Mouse (Mus musculus) heart, postnatal 10 days (tissue): ENCODE measurements at regions not wholly inside any gene's neighbourhood (a gene's known extent, or its start where the extent isn't known, plus 50 kb on each side); places are given as distances from the start of the nearest gene placed in this dataset.

ENCODE experiments used
- DNase-seq, 2 experiments: peaks; one replicate each; pipeline ENCODE4 v3.0.0; 2021
- intact Hi-C: fragments of 180-260 bp; cut with DNase I; formaldehyde crosslinking; loops from one replicate; pipeline ENCODE4 v1.15.1; 2025

DNA sequence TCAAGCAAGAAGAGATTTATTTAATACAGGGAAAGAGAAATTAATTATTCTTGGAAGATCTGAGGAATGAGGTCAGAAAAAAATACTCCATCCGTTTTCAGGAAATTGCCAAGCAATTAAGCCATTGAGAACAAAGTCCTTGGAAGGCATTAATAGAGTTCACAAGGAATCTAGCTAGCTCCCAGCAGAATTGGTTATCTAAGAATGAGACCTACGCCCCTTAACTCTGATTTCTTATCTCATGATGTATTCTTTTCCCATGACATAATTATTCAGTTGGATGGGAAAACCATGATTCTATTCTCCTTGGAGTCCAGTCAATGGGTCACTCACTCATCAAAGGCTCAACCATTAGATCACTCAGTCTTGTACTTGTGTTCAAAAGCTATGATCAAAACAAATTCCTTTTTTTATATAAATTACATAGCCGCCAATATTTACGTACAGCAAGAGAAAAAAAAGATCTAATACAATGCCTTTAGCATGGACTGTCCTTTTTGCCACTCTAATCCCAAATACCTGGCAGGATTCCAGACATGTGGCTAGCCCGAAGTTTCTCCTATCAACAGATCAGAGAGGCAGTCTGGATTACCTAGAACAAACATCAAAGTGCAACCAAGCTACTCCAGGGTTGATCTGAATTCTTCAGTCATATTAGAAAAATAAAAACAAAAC, 213.3 kb downstream of the Galc start:
- intact Hi-C loops, result no loop called here
- no peak for DNase-seq

DNA sequence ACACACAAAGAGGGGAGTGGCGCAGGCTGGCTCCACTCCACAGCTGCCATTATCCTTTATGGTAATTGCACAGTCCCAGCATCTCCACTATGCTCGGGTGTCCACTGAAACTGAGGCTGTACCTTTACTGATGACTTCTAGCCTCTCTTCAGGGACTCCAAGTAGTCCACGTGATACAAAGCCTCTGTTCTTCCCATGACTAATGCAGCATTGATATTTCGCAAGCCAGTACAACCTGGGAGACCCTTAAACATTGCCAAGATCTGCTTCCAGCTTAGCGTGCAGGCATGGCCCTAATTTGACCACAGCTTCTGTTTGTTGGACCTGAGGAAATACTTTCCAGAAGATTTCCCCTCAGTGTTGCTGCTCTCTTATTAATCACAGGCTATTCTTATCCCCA, 215.8 kb downstream of the Galc start:
- DNase-seq, result no peak
- intact Hi-C loops, result no loop called here

DNA sequence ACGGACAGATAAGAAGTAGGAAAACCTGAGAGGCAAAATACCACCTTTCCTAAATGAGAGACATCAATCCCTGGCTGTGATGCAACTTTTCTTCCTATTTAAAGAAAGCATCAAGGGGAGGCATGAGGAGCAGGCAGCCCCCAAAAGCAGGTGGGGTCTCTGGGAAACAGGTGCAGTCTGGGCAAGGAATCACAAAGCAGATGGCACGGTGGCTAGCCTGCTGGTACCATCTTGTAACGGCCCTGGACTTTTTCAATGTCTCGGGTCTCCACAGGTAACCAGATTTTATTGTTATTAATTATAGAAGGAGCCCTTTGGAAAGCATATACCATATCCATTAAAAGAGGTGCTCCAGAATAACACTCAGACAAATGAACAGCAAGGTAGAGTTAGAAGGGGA, 219.6 kb downstream of the Galc start:
- intact Hi-C loops, result no loop called here
- no peak for DNase-seq

DNA sequence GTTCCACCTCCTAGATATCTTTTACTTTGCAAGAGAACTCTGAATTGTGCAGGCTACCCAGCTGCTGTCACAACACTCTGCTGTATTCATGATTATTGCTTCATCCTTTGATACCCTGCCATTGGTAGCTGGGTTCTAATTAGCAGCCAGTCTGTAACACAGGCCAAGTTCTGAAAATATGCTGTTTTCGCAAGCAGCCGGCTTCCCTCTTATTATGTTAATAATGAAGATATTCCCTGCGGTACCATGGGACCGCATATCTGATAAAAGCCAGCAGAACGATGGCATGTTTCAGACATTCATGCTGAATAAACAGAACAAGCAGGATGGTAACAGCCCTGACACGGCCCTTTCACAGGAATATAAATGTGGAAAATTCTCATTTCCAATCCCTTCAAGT, 235.6 kb downstream of the Galc start:
- intact Hi-C loops, result no loop called here
- no peak for DNase-seq

GRCm38 (mm10) chr12:98014607-98015278, 244.5 kb downstream of the Galc start:
- intact Hi-C loops, result no loop called here
- no peak for DNase-seq

DNA sequence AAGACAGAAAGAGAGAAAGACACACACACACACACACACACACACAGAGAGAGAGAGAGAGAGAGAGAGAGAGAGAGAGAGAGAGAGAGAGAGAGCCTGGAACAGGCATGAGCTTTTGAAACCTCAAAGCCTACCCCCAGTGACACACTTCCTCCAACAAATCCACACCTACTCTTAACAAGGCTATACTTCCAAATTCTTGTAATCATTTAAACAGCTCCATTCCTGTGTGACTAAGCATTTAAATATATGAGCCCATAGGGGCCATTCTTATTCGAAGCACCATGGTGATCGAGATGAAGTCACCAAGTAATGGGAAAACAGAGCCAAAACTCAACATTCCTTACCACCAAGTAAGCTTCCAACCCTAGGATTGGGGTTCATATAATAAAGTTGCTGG, 250.1 kb downstream of the Galc start:
- intact Hi-C loops, result no loop called here
- no peak for DNase-seq

DNA sequence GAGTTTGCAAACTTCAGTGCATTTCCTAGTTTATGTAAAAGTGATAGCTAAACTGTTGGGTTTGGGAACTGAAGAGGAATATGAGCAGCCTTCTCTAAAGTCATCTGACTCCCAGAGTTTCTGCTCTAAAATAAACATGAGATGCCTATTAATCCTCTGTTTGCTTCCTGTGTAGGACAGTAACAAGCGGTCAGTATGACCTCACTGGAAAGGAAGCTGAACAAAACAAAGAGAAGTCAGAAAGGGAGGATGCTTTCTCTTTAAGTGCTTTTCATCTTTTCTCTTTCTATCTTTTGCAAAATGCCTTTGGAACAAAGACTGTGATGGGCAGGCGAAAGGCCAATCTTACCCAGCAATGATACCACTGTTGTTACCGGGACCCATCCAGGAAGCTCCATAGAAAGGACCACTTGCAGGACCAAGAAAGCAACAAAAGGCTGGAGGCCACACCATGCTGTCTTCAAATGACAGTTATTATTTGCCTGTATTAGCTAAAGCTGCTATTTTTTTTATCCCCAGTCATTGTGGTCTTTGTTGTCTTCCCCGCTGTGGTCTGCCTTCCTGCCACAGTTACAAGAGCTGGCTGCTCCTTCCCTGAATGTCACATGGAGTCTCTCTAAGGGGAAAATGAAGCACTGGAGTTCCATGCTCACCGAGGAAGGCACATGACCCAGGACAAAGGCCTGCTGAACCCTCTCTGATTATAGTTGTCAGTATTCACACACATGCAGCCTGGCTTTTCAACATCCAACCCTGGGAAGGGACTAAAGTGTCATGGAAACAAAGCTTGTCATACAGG, 253.4 kb downstream of the Galc start:
- intact Hi-C loops, result no loop called here
- peak in 1 of 2 experiments; percentile 3 for DNase-seq

- intact Hi-C loops, result no loop called here
- no peak for DNase-seq
Measured at GRCm38 (mm10) chr12:98002217-98002616, 257.0 kb downstream of the Galc start.

DNA sequence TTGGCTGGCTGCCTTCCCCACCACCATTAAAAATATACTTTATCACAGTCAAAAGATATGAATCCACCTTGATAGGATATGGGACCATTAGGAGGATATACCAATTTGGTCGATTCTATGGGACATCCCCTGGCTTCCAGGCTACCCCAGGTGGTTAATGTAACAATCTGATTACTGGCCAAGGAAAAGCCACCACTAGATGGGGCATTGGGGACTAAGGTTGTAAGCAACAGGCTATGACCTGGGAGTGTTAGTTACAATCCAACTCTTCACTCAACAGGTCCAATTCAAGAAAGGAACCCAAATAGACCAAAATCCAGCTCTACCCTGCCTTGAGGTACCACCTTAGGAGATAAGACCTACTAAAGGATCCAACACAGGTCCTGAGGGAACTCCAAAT, 264.4 kb downstream of the Galc start:
- no peak for DNase-seq
- intact Hi-C loops, result loop anchor here (2.0 kb wide), 1 partner anchor 186 kb away; no protein-coding TSS in a partner anchor

DNA sequence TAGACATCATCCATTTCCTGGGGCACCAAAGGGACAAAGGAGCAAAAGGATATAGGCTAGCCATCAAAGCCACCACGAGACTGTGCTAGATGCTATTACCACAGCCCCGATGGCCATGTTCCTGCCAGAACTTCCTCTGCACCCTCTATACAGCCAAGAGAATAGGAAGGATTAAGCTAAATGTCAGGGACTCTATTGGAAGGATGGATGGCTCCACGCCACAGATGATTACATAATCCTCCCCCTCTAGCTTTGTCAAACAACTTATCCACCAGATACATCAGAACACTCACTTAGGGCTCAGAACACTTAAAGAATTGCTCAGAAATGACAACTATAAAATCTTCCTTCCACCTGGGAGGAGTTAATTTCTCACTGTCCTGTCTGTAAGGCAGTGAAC, 265.3 kb downstream of the Galc start:
- no peak for DNase-seq
- intact Hi-C loops, result loop anchor here (2.0 kb wide), 1 partner anchor 187 kb away; no protein-coding TSS in a partner anchor

DNA sequence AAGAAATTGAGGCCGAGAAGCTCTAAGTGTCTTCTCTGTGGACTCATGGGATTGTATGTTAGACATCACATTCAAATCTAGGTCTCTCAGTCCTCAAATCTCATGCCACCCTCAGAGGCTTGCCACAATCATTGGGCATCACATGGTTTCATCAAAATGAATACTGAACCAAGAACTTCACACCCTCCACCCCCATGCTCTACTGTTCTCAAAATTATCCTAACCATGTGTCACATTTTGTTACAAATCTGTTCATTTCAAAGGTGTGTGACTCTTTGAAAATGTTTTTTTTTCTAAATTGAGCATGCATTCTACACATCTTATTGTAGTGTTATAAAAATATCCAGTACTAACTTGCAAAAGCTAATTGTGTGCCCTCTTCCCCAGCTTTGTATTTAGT, 275.9 kb downstream of the Galc start:
- DNase-seq, result no peak
- intact Hi-C loops, result no loop called here

DNA sequence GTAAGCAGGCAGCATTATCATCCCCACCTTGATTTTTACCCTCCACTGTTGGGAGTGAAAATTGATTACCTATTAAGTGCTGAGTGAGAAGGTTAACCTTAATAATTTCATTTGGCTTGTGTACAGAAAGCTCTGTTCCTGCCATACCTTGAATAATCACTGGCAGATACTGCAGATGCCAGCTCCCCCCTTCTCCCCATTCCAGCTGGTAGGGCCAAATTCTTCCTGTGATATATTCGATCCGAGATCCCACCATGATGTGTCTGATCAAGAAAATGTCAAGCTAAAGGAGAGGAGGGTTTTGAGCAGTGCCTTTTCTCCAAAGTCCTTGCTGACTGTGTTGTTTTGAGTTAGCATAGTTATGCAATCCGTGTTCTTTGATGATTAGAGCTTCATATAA, 280.6 kb downstream of the Galc start:
- intact Hi-C loops, result no loop called here
- DNase-seq, result no peak

DNA sequence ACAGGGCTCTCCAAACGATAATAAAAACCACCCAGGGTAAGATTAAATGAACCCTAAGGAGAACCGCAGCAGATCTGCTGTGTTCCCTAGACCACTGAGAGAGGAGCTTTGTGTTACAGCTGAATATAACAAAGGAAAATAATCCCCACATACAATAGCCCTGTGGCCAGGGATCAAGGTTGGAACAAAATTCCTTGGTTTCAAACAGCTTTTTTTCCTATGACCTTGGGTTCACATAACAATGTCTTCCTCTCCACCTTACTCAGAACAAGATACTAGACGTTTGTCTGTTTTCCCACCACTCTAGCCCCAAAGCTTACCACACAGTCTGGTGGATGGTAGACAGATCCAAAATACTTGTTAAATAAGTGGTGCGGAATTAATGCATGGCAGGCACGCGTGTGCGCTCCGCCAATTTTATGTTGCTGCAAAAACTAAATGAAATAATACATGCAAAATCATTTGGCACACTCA, 281.0 kb downstream of the Galc start:
- DNase-seq, result no peak
- intact Hi-C loops, result no loop called here

DNA sequence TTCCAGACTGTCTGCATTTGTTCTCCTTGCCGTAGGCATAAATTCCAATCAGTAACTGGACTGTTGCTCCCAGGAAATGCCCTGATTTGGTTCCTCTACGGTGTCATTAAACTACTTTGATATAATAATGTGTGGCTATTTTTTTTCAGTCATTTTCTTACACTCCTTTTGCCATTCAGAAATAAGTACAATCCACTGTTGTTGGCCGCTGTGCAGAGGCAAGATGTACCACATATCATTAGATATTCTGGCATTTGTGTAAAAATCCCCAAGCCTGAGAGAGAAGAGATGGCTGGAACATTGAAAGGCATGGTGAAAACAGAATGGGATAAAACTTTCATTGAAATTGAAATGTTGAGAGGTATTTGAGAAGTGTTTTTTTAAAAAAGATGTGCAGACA, 281.6 kb downstream of the Galc start:
- no peak for DNase-seq
- intact Hi-C loops, result no loop called here

GRCm38 (mm10) chr12:97973909-97974510, 285.2 kb downstream of the Galc start:
- intact Hi-C loops, result no loop called here
- peak; percentile 13 to 20 for DNase-seq

DNA sequence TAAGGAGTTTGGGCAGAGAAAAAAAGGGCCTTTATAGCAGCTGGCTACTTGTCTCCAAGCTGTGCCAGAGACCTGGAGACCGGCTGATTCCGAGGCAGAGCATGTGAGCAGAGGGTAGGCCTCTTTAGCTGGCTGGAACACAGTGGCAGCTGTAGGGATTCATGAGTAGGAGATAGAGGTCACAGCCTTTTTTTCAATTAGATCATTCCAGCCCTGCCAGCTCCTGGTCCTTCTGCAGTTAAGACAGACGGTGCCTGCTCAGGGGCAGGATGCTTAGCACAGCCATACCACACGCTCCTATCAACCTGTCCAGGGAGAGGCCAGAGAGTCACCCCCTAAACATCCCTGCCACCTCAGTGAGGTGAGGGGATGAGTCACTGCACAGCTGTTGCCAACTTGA, 302.1 kb downstream of the Galc start:
- DNase-seq, result no peak
- intact Hi-C loops, result no loop called here

- intact Hi-C loops, result no loop called here
- no peak for DNase-seq
Measured at GRCm38 (mm10) chr12:97953336-97953735, 305.9 kb downstream of the Galc start.

GRCm38 (mm10) chr12:97952204-97952603, 307.1 kb downstream of the Galc start:
- no peak for DNase-seq

DNA sequence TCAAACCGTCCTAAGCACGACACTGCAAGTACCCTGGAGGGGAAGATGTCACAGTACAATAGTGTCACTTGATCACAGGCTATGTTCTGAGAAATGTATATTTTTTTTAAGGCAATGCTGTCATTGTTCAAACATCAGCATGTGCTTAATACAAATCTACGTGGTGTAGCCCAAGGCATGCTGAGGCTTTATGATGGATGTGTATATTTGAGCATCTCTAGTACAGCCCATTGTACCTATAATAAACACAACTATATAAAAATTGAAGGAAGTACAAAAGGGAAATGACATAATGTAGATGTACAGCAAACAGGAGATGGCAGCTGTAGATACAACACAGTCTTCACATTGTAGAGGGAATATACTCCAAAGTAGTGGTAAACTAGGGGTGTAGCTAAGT, 309.2 kb downstream of the Galc start:
- DNase-seq, result no peak
- intact Hi-C loops, result no loop called here

More at GRCm38 (mm10) chr12:97952204-97952603, 307.1 kb downstream of the Galc start:
- intact Hi-C loops, result no loop called here

DNA sequence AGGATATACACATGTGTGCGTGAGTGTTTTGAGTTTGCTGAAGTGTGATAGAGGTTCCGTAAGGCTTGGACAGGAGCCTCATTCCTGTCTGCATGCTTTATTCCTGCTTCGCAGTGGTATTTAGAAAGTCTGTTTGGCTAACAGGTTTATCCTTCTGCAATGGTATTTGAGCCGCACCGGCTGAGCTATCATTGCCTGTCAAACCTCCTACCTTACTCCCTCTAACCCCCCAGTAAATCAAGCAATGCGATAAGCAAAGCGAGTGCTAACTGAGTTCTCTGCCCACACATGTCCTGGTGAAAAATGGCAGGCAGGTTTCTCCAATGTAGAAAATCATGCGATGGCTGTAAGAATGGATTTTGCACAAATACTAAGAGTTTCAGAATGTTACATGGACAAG, 311.8 kb downstream of the Galc start:
- intact Hi-C loops, result no loop called here
- DNase-seq, result no peak

DNA sequence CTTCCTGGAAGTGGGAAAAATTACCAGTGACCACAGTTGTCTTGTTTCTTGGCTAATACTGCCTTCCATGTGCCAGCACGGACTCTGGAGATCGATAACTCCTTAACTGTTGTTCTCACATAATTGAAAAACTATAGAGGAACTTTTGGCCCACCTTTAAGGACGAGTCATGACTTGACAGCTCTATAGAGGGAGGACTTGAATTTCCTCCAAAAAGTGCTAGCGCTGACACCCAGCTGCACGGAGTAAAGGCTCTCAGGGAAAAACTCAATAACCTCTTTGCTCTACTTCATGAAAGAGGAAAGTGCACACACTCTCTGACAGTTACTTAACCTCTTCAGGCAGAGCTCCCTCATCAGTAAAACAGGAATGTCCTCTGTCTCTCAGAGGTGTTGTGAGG, 320.9 kb downstream of the Galc start:
- peak in 1 of 2 experiments; percentile 1 for DNase-seq
- intact Hi-C loops, result no loop called here
